Mouse (Mus musculus) right cerebral cortex, postnatal 36 days (tissue): ENCODE data around the gene Rusc1.
A peak's percentile ranks its signal among the peaks of the same experiment; 100 is the strongest.
"Not testable (repeated sequence)": the region's sequence is repeated elsewhere in the genome, so short reads cannot be mapped to it uniquely, and the experiment has no call there.

Experiments
- DNase-seq, 2 experiments: peaks; one replicate each; pipeline ENCODE4 v3.0.0; 2022; ENCODE audit warnings: low spot score in 2 of 2, mixed read lengths in 1 of 2

Rusc1 gene

GRCm38 (mm10) chr3:89092509-89093090 lies 511 bp downstream of the Rusc1 start:
- DNase-seq = no peak

GRCm38 (mm10) chr3:89091811-89092508 lies 1.2 kb downstream of the Rusc1 start:
- no peak for DNase-seq

GRCm38 (mm10) chr3:89090694-89091655 lies 2.1 kb downstream of the Rusc1 start:
- DNase-seq = peak; percentile 69 to 71

GRCm38 (mm10) chr3:89089882-89090591 lies 3.1 kb downstream of the Rusc1 start:
- DNase-seq = peak; percentile 85 to 91

- no peak for DNase-seq
Observed at GRCm38 (mm10) chr3:89088974-89089373, 4.1 kb downstream of the Rusc1 start.

- peak; percentile 56 to 59 for DNase-seq
Observed at GRCm38 (mm10) chr3:89087338-89088110, 5.6 kb downstream of the Rusc1 start.

GRCm38 (mm10) chr3:89084654-89085190 lies 8.4 kb downstream of the Rusc1 start:
- no peak for DNase-seq

- DNase-seq = peak in 1 of 2 experiments; percentile 41
Observed at GRCm38 (mm10) chr3:89084133-89084532, 9.0 kb downstream of the Rusc1 start.

GRCm38 (mm10) chr3:89082287-89082686 lies 10.8 kb downstream of the Rusc1 start:
- DNase-seq = not testable (repeated sequence)

GRCm38 (mm10) chr3:89077383-89077782 lies 15.7 kb downstream of the Rusc1 start:
- DNase-seq = no peak

- DNase-seq = peak in 1 of 2 experiments; percentile 27
Observed at GRCm38 (mm10) chr3:89067265-89067664, 25.8 kb downstream of the Rusc1 start.

GRCm38 (mm10) chr3:89061696-89062095 lies 31.4 kb downstream of the Rusc1 start:
- DNase-seq = no peak

GRCm38 (mm10) chr3:89058783-89059182 lies 34.3 kb downstream of the Rusc1 start:
- peak in 1 of 2 experiments; percentile 27 for DNase-seq

GRCm38 (mm10) chr3:89058361-89058760 lies 34.8 kb downstream of the Rusc1 start:
- peak in 1 of 2 experiments; percentile 19 for DNase-seq

GRCm38 (mm10) chr3:89043359-89043758 lies 49.8 kb downstream of the Rusc1 start:
- DNase-seq = no peak
